Mouse (Mus musculus): Measurements from ENCODE around the gene Galnt15.

DNA sequence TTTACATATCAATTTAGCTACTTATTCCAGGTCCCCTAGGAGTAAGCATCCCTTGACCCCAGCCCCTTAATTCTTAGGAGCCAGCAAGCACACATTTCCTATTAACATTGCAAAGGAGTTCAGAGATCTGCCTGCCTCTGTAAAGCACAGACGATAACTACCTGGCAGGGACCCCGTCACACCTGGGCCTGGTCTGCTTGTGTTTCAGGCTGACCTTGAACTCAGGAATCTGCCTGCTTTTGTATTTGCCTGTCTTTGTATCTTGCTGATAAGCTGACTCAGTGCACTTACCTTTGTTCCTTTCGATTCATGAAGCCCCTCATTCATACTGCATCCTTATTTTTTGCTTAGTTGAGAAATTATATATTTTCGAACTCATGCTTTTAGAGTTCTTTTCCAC lies 78.1 kb downstream of the Galnt15 start:
- TF ChIP-seq POLR2A (IDR thresholded peaks at IDR 0.05; ENCODE audit: control insufficient read depth, low read depth, low read length) = no peak
- no peak for TF ChIP-seq CTCF (IDR thresholded peaks at IDR 0.05; ENCODE audit: control insufficient read depth, insufficient read depth, insufficient replicate concordance, low read depth, low read length)

Data from testis, adult 2 months (tissue).